Mouse (Mus musculus): ENCODE measurements at regions not wholly inside any gene's neighbourhood (a gene's known extent, or its start where the extent isn't known, plus 50 kb on each side); places are given as distances from the start of the nearest gene placed in this dataset.

DNA sequence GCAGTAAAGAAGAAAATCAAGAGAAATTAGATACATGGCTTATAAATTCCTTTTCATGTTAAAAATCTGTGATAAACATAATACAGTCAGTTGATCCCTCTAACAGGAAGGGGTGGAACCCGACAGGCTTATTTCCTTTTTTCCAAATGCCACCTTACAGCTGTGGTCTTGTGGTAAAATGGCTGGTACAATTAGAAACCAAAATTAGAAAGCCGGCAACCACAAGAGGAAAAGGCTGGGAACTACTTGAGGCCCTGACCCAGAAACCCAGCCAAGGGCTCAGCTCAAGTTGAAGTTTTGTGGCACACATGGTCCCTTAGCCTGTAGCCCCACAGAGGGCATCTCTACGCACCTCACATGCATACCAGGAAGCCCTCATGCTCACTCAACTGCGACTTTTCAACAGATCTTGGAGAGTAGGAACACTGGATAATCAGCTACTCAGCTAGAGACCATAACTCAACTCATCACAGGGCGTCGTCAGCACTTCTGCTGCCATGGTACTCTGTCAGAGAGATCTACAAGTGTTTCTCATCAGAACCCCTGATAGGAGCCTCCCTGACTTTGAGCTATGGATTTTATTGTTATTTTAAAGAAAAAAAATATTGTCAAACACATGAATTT is 509.4 kb downstream of the Nfib start:
- H3K4me3 ChIP-seq (ENCODE audit: low read depth, low read length): no peak overlapping the region
- H3K27me3 ChIP-seq (ENCODE audit: control insufficient read depth, insufficient read depth, low read length): no peaks in the 10 kb centered on the region
- no peak overlapping the region for H3K4me2 ChIP-seq
- H3K9me3 ChIP-seq (ENCODE audit: control insufficient read depth, low read length): no peaks in the 10 kb centered on the region
- WGBS: 84% methylated on average over 6 of the region's 6 CpGs
- H3K4me1 ChIP-seq (ENCODE audit: control insufficient read depth, insufficient read depth, low read length): no peaks in the 10 kb centered on the region
- DNase-seq (ENCODE audit: low spot score, missing footprints) (no peak), ATAC-seq (ENCODE audit: low FRiP score) (no peak)
- no peak overlapping the region for H3K27ac ChIP-seq (ENCODE audit: low read depth, low read length)
- no peak overlapping the region for H3K9ac ChIP-seq (ENCODE audit: low read length)
- H3K36me3 ChIP-seq (ENCODE audit: control insufficient read depth, insufficient read depth, low read length): no peaks in the 10 kb centered on the region

DNA sequence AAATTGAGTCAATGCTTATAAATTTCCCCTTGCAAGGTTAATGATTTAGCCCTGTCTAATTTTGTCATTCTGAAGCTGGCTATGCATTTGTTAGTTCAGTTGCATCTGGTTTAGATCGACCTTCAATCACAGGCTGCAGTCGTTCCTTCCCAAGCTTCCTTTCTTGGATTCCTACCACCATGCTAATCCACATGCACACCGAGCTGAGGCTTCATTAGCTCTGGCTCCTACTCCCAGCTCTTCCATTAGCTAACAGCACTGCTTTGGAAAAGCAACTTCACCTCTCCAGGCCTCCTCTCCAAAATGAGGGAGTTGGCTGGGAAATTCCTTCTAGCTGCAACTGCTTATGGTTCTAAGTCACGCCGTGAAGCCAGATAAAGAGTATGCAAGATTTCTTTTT is 511.6 kb downstream of the Nfib start:
- H3K9me3 ChIP-seq (ENCODE audit: control insufficient read depth, low read length): no peaks in the 10 kb centered on the region
- 80% methylated on average over 5 of the region's 5 CpGs for whole genome bisulfite sequencing
- DNase-seq (ENCODE audit: low spot score, missing footprints): no peak
- no peak overlapping the region for H3K4me2 ChIP-seq
- H3K27me3 ChIP-seq (ENCODE audit: control insufficient read depth, insufficient read depth, low read length): no peaks in the 10 kb centered on the region
- no peak for ATAC-seq (ENCODE audit: low FRiP score)
- H3K4me3 ChIP-seq (ENCODE audit: low read depth, low read length): no peak overlapping the region
- H3K36me3 ChIP-seq (ENCODE audit: control insufficient read depth, insufficient read depth, low read length): no peaks in the 10 kb centered on the region
- H3K9ac ChIP-seq (ENCODE audit: low read length): no peak overlapping the region
- no peak overlapping the region for H3K27ac ChIP-seq (ENCODE audit: low read depth, low read length)
- no peaks in the 10 kb centered on the region for H3K4me1 ChIP-seq (ENCODE audit: control insufficient read depth, insufficient read depth, low read length)

DNA sequence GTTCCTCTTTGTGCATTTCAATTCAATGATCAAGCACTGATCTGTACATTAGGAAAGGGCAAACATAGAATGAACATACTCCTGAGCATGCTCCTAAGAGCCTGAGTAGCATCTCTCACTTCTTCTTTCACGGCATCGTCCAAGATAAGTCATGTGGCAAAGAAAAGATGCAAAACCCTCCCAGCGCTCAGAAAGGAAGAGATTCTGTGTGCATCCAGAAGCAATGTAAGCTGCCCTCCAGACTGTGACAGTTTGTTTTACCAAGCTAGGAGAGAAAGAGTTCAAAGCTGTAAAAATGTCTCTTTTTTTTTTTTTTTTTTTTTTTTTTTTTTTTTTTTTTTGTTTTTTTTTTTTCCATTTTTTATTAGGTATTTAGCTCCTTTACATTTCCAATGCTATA is 518.7 kb downstream of the Nfib start:
- ATAC-seq (ENCODE audit: low FRiP score) (no peak), DNase-seq (ENCODE audit: low spot score, missing footprints) (no peak)
- Histone ChIP-seq H3K36me3 (ENCODE audit: control insufficient read depth, insufficient read depth, low read length) (no peaks in the 10 kb centered on the region), H3K4me3 (ENCODE audit: low read depth, low read length) (no peak overlapping the region), H3K9me3 (ENCODE audit: control insufficient read depth, low read length) (no peaks in the 10 kb centered on the region), H3K4me1 (ENCODE audit: control insufficient read depth, insufficient read depth, low read length) (no peaks in the 10 kb centered on the region), H3K27me3 (ENCODE audit: control insufficient read depth, insufficient read depth, low read length) (no peaks in the 10 kb centered on the region), H3K27ac (ENCODE audit: low read depth, low read length) (no peak overlapping the region), H3K9ac (ENCODE audit: low read length) (no peak overlapping the region), H3K4me2 (no peak overlapping the region)
- WGBS: 96% methylated on average over 3 of the region's 3 CpGs

DNA sequence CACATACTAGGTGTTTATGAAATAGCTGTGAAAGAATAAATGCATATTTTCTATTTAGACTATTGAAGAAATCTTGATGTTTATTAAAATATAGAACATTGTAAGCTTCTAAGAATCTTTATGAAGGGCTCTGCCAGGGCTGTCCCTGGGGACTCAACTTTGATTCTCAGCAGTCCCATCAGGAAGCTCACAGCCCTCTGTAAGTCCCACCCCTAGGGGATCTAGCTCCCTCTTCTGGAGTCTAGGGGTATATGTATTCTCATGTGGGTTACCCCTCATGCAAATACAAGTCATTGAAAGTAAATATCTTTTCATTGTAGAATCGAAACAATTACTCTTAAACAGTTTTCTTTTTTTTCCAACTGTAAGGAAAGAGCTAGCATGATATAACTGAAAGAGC is 521.6 kb downstream of the Nfib start:
- DNase-seq (ENCODE audit: low spot score, missing footprints) (no peak), ATAC-seq (ENCODE audit: low FRiP score) (no peak)
- Histone ChIP-seq H3K36me3 (ENCODE audit: control insufficient read depth, insufficient read depth, low read length) (no peaks in the 10 kb centered on the region), H3K9ac (ENCODE audit: low read length) (no peak overlapping the region), H3K4me3 (ENCODE audit: low read depth, low read length) (no peak overlapping the region), H3K9me3 (ENCODE audit: control insufficient read depth, low read length) (no peaks in the 10 kb centered on the region), H3K4me2 (no peak overlapping the region), H3K27ac (ENCODE audit: low read depth, low read length) (no peak overlapping the region), H3K4me1 (ENCODE audit: control insufficient read depth, insufficient read depth, low read length) (no peaks in the 10 kb centered on the region), H3K27me3 (ENCODE audit: control insufficient read depth, insufficient read depth, low read length) (no peaks in the 10 kb centered on the region)
- 87% methylated on average over 1 of the region's 1 CpGs for WGBS

DNA sequence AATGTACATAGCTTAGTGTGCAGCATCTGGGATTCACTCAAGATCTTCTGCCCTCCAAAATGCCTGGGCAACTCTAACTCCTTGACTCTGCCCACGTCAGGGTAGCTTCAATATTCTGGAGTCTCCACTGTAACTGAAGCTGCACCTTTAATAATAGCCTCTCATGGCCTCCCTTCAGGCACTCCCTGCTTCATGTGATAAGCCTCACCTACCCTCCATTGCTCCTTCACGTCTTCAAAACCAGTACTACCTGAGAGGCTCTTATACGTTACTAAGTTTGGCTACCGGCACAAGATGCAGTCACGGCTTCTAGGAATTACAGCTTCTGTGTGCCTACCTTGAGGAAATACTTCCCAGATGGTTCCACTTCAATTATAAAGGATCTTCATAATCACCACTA is 527.4 kb downstream of the Nfib start:
- no peak overlapping the region for H3K27ac ChIP-seq (ENCODE audit: low read depth, low read length)
- no peaks in the 10 kb centered on the region for H3K4me1 ChIP-seq (ENCODE audit: control insufficient read depth, insufficient read depth, low read length)
- ATAC-seq (ENCODE audit: low FRiP score) (no peak), DNase-seq (ENCODE audit: low spot score, missing footprints) (peak; percentile 33)
- no peaks in the 10 kb centered on the region for H3K36me3 ChIP-seq (ENCODE audit: control insufficient read depth, insufficient read depth, low read length)
- 93% methylated on average over 5 of the region's 5 CpGs for WGBS
- H3K4me2 ChIP-seq: no peak overlapping the region
- H3K4me3 ChIP-seq (ENCODE audit: low read depth, low read length): no peak overlapping the region
- H3K9me3 ChIP-seq (ENCODE audit: control insufficient read depth, low read length): no peaks in the 10 kb centered on the region
- no peaks in the 10 kb centered on the region for H3K27me3 ChIP-seq (ENCODE audit: control insufficient read depth, insufficient read depth, low read length)
- no peak overlapping the region for H3K9ac ChIP-seq (ENCODE audit: low read length)

DNA sequence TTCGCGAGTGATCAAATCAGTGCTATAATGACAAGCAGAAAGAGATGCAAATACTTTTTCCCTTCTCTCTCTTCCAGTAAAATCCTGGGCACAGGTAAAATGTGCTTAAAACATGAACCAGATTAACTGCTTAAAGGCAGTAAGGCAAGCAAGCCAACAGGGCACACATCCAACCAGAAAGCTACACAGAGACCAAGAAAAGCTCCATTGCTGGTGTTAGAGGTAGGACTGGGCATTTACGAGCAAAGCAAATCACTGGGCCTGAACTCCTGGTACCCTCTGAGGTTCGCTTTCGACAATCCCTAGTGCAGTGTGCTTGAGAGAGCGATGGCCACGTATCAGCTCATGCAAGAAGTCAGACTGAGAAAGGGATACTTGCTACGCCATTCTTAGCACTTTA is 528.8 kb downstream of the Nfib start:
- ATAC-seq (ENCODE audit: low FRiP score): no peak
- Histone ChIP-seq H3K36me3 (ENCODE audit: control insufficient read depth, insufficient read depth, low read length) (no peaks in the 10 kb centered on the region), H3K4me1 (ENCODE audit: control insufficient read depth, insufficient read depth, low read length) (no peaks in the 10 kb centered on the region), H3K4me3 (ENCODE audit: low read depth, low read length) (no peak overlapping the region), H3K27ac (ENCODE audit: low read depth, low read length) (no peak overlapping the region), H3K9me3 (ENCODE audit: control insufficient read depth, low read length) (no peaks in the 10 kb centered on the region), H3K4me2 (no peak overlapping the region), H3K9ac (ENCODE audit: low read length) (no peak overlapping the region), H3K27me3 (ENCODE audit: control insufficient read depth, insufficient read depth, low read length) (no peaks in the 10 kb centered on the region)
- WGBS: 94% methylated on average over 8 of the region's 8 CpGs
- DNase-seq (ENCODE audit: low spot score, missing footprints): no peak

DNA sequence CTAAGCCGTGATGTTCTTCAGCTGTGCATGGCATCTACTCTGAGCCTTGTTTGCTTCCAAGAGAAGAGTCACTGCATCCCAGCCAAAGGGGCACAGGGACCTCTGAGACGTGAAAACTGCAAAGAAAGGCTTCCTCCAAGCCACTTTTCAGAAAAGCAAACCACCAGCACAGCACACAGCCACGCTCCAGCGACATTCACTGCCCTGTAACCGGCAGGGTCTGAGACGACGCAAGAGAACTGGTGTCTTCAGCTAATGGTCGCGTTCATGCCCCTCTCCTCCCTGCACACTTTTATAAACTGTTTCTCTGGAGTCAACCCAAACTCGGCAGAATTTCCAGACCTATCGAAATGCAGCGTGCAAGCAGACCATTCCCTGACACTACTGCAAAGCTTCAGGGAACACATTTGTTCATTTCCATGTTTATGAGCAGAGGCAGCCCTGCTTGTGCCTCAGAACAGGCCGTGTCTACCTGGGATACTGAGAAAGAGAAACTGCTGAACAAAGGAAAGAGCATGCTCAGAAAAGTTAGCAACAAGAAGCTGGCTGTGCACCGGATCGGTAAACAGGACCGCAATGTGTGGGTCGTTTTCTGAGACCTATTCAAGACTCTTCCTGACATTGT is 532.0 kb downstream of the Nfib start:
- no peaks in the 10 kb centered on the region for H3K36me3 ChIP-seq (ENCODE audit: control insufficient read depth, insufficient read depth, low read length)
- ATAC-seq (ENCODE audit: low FRiP score) (no peak), DNase-seq (ENCODE audit: low spot score, missing footprints) (peak; percentile 81)
- no peaks in the 10 kb centered on the region for H3K27me3 ChIP-seq (ENCODE audit: control insufficient read depth, insufficient read depth, low read length)
- H3K27ac ChIP-seq (ENCODE audit: low read depth, low read length): no peak overlapping the region
- no peak overlapping the region for H3K4me3 ChIP-seq (ENCODE audit: low read depth, low read length)
- no peaks in the 10 kb centered on the region for H3K9me3 ChIP-seq (ENCODE audit: control insufficient read depth, low read length)
- 75% methylated on average over 17 of the region's 17 CpGs for WGBS
- no peaks in the 10 kb centered on the region for H3K4me1 ChIP-seq (ENCODE audit: control insufficient read depth, insufficient read depth, low read length)
- no peak overlapping the region for H3K9ac ChIP-seq (ENCODE audit: low read length)
- no peak overlapping the region for H3K4me2 ChIP-seq

DNA sequence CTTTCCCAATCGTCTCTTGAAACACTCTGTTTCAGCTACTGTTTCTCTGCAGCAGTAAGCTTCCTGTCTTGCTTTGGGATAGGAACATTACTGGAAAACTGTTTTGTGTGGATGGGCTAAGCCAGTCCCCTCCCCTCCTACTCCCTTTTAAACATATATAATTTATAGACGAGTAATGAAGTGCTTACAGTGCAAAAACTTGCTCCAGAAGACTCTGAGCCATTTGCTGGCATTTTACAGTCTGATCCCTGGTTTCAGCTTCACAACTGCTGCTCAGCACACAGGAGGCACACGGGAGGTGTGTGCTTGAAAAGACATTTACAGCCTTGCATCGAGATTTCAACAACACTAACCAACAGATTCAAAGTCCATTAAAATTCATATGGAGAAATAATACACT is 534.6 kb downstream of the Nfib start:
- Histone ChIP-seq H3K4me2 (no peak overlapping the region), H3K4me1 (ENCODE audit: control insufficient read depth, insufficient read depth, low read length) (no peaks in the 10 kb centered on the region), H3K4me3 (ENCODE audit: low read depth, low read length) (no peak overlapping the region), H3K27ac (ENCODE audit: low read depth, low read length) (no peak overlapping the region), H3K9ac (ENCODE audit: low read length) (no peak overlapping the region), H3K9me3 (ENCODE audit: control insufficient read depth, low read length) (no peaks in the 10 kb centered on the region), H3K27me3 (ENCODE audit: control insufficient read depth, insufficient read depth, low read length) (no peaks in the 10 kb centered on the region), H3K36me3 (ENCODE audit: control insufficient read depth, insufficient read depth, low read length) (no peaks in the 10 kb centered on the region)
- WGBS: 80% methylated on average over 4 of the region's 4 CpGs
- ATAC-seq (ENCODE audit: low FRiP score): no peak
- no peak for DNase-seq (ENCODE audit: low spot score, missing footprints)

DNA sequence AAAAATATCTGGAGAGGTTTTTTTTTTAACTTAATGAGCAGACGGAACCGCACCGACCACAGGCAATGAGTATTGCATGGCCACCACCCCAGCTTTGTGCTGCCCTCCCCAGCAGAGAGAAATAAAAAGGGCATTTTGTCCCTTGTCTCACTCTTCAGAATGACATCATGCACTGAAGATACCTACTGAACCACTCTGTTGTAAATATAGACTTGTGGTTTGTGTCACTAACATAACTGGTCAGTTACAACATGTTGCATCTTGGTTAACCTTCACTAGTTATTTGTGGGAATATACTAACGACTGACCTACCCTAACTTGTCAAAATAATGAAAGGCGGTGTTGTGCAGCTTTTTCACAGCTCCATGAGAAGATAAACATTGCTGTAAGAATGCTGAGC is 537.5 kb downstream of the Nfib start:
- H3K4me1 ChIP-seq (ENCODE audit: control insufficient read depth, insufficient read depth, low read length): no peaks in the 10 kb centered on the region
- H3K4me3 ChIP-seq (ENCODE audit: low read depth, low read length): no peak overlapping the region
- H3K4me2 ChIP-seq: no peak overlapping the region
- no peaks in the 10 kb centered on the region for H3K36me3 ChIP-seq (ENCODE audit: control insufficient read depth, insufficient read depth, low read length)
- WGBS: 87% methylated on average over 5 of the region's 5 CpGs
- no peak overlapping the region for H3K9ac ChIP-seq (ENCODE audit: low read length)
- no peak for ATAC-seq (ENCODE audit: low FRiP score)
- H3K27me3 ChIP-seq (ENCODE audit: control insufficient read depth, insufficient read depth, low read length): no peaks in the 10 kb centered on the region
- DNase-seq (ENCODE audit: low spot score, missing footprints): peak; percentile 51
- no peaks in the 10 kb centered on the region for H3K9me3 ChIP-seq (ENCODE audit: control insufficient read depth, low read length)
- H3K27ac ChIP-seq (ENCODE audit: low read depth, low read length): no peak overlapping the region
